Mouse (Mus musculus): ENCODE results near the gene Alg14. TPM values are rescaled to one million over a fixed set of nuclear protein-coding genes. Genes with fewer than 3 reads are reported as not detected.

The Alg14 gene
- polyA plus RNA-seq, 1 experiment, result 4.2 TPM

- TF ChIP-seq GATA1 (IDR thresholded peaks at IDR 0.05; ENCODE audit: low read length), result no peak
These were observed 28.4 kb upstream of the Alg14 start for GRCm38 (mm10) chr3:121263205-121263548.

- TF ChIP-seq GATA1 (IDR thresholded peaks at IDR 0.05; ENCODE audit: low read length), result peak; percentile 98
These were observed 27.3 kb upstream of the Alg14 start for GRCm38 (mm10) chr3:121264242-121264641.

DNA sequence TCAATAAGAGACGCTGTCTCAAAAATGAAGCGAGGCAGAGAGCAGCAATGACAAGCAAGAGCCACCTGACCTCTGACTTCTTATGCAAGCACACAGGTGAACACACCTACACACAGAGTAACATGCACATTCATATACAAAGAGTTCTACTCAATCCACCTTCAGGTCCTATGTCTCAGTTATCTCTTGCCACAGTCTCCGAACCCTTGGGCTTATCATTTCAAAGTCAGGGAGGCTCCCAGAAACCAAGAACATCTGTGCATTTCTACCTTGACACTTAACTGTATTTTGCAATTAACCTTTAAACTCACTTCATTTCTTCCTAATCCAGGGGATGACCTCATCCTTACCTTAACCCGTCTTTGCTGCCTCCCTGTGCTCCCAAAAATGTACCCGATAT, 24.3 kb upstream of the Alg14 start:
- TF ChIP-seq GATA1 (IDR thresholded peaks at IDR 0.05; ENCODE audit: low read length), result no peak

GRCm38 (mm10) chr3:121272577-121272976, 19.0 kb upstream of the Alg14 start:
- TF ChIP-seq GATA1 (IDR thresholded peaks at IDR 0.05; ENCODE audit: low read length), result no peak

GRCm38 (mm10) chr3:121274010-121274409, 17.6 kb upstream of the Alg14 start:
- no peak for TF ChIP-seq GATA1 (IDR thresholded peaks at IDR 0.05; ENCODE audit: low read length)

DNA sequence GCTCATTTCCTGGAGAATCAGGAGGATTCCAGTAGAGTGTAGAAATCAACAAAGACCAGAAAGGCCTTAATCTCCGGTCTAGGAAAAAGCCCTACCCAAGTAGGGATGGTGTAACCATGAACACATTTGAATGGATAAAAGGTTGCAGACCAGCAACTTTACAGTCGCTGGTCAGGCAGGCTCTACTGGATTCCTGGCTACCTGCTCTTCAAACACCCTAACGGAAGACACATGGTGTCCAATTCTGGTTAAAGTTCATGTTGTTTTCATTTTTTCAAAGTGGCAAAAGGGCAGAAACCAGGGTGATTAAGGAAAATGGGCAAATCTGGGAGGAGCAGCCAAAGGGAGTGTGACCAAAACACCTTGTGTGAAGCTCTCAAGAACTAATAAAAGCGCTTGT, 14.6 kb upstream of the Alg14 start:
- TF ChIP-seq GATA1 (IDR thresholded peaks at IDR 0.05; ENCODE audit: low read length), result no peak

GRCm38 (mm10) chr3:121277557-121277956, 14.0 kb upstream of the Alg14 start:
- TF ChIP-seq GATA1 (IDR thresholded peaks at IDR 0.05; ENCODE audit: low read length), result no peak

DNA sequence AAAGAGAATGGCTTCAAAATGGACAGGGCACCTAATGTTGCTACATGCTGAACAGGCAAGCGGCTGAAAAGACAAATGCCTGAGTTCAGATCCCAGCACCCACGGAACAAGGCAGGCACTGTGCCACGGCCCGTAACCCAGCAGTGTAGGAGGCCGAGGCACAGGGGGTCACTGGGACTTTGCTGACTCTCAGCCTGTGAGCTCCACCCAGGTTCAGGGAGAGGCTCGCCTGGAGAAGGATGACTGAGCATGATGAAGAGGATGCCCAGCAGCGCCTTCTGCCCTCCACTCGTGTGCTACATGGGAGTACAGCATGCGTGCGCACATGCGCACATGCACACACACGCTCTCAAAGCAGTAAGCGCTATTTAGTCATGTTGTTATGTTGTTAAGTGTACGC, 11.9 kb upstream of the Alg14 start:
- TF ChIP-seq GATA1 (IDR thresholded peaks at IDR 0.05; ENCODE audit: low read length), result no peak

- no peak for TF ChIP-seq GATA1 (IDR thresholded peaks at IDR 0.05; ENCODE audit: low read length)
These were observed 8.6 kb upstream of the Alg14 start, which contains the start of gene Tmem56 for GRCm38 (mm10) chr3:121282998-121283397. TSS of gene Tmem56 (minus strand) at chr3:121283098.

- TF ChIP-seq GATA1 (IDR thresholded peaks at IDR 0.05; ENCODE audit: low read length), result no peak
These were observed 6.4 kb upstream of the Alg14 start for GRCm38 (mm10) chr3:121285219-121285618.

GRCm38 (mm10) chr3:121287151-121287550, 4.4 kb upstream of the Alg14 start:
- no peak for TF ChIP-seq GATA1 (IDR thresholded peaks at IDR 0.05; ENCODE audit: low read length)

DNA sequence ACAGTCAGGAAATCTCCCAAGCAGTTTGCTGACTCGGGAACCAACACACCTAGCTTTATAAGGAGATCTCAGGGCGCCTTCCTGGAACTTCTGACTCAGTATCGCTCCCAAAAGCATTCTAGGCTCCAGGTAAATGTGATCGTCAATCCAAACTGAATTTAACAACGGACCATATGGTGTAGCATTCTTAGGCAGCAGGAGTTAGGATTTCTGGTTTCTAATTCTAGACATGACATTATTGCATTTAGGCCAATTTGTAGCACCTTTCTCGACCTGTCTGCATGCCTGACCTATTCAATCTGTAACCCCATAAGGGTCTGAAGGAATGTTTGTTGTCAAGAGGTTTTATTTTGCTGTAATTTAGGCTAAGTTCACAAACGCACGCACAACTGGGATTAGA, 892 bp upstream of the Alg14 start:
- TF ChIP-seq GATA1 (IDR thresholded peaks at IDR 0.05; ENCODE audit: low read length), result no peak

DNA sequence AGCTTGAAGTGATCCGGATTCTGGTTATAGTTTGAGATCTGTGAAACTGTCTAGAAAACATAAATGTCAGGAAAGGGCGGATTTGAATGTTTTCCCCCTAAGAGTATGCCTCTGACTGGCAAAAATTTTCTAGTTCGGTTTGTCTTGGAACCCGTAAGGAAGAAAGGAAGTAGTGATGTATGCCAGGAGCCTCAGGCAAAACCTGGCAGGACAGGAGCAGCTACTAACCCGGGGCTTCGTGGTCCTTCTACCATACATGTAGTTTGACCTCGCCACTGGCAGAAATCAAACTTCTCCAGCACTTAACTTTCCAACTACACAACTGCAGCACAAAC, 381 bp upstream of the Alg14 start:
- no peak for TF ChIP-seq GATA1 (IDR thresholded peaks at IDR 0.05; ENCODE audit: low read length)

DNA sequence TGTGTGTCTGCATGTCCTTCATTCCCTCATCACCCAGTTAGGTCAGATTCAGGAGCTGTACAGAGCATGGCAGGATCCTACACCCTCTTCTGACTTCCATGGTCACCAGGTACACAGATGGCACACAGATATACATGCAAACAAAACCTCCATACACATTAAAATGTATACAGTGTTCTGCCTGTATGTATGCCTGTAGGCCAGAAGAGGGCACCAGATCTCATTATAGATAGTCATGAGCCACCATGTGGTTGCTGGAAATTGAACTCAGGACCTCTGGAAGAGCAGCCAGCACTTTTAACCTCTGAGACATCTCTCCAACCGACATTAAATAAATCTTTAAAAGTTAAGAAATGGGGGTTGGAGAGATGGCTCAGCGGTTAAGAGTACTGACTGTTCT, 2.6 kb downstream of the Alg14 start:
- TF ChIP-seq GATA1 (IDR thresholded peaks at IDR 0.05; ENCODE audit: low read length), result no peak

- no peak for TF ChIP-seq GATA1 (IDR thresholded peaks at IDR 0.05; ENCODE audit: low read length)
These were observed 15.1 kb downstream of the Alg14 start for GRCm38 (mm10) chr3:121306641-121307040.

- TF ChIP-seq GATA1 (IDR thresholded peaks at IDR 0.05; ENCODE audit: low read length), result no peak
These were observed 16.1 kb downstream of the Alg14 start for GRCm38 (mm10) chr3:121307532-121308234.

DNA sequence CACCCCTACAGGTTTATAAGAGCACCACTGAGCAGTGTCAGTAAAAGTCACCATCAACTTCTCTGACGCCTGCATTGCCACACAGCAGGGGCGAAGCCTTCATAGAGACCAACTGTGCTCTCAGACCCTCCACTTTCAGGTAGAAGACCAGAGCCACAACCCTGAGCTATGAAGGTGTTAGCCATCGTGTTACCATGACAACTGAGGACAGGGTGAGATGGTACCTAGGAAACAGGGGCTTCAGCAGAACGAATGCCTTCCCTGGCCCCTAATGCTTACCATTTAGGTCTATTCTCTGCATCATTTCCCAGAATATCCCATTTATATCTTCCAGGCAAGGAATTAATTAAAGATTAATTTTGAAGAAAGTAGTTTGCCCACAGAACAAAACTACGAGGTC, 17.4 kb downstream of the Alg14 start:
- TF ChIP-seq GATA1 (IDR thresholded peaks at IDR 0.05; ENCODE audit: low read length), result no peak

GRCm38 (mm10) chr3:121309429-121309828, 17.9 kb downstream of the Alg14 start:
- no peak for TF ChIP-seq GATA1 (IDR thresholded peaks at IDR 0.05; ENCODE audit: low read length)
